Mouse (Mus musculus): ENCODE measurements around the gene Osbpl5.

DNA sequence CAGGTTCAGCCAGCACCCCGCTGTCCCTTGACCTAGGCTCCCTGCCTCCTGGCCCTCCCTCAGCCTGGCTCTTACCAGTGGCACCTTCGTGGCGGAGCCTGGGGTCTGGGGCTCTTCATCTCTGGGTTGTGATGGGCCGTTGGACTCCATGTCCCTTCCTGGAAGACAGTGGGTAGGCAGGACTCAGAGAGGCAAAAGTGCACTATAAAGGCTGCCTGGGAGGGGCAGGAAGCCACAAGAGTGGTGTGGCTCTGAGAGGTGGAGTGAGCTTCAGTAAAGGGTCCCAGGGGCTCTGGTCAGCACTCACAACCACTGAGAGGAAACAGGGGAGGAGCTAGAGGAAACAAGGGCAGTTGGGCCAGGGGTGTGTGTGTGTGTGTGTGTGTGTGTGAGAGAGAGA, 43.4 kb downstream of the Osbpl5 start:
- no peak for TF ChIP-seq GATA2 (IDR thresholded peaks at IDR 0.05; ENCODE audit: borderline replicate concordance, low read depth, low read length)
- TF ChIP-seq GATA1 (IDR thresholded peaks at IDR 0.05; ENCODE audit: borderline replicate concordance, low read length): no peak
- TF ChIP-seq CTCF (IDR thresholded peaks at IDR 0.05; ENCODE audit: low read depth, low read length): no peak
